Mouse (Mus musculus) CH12F3 (cell line): Measurements from ENCODE around the gene Trp53bp2.

Source experiments
- in situ Hi-C: fragments of 300-500 bp; cut with MboI; formaldehyde crosslinking; loops from 2 replicates; pipeline ENCODE4 v1.14.3; 2020; ENCODE audit warnings: low sequenced_read_pairs

The Trp53bp2 gene

DNA sequence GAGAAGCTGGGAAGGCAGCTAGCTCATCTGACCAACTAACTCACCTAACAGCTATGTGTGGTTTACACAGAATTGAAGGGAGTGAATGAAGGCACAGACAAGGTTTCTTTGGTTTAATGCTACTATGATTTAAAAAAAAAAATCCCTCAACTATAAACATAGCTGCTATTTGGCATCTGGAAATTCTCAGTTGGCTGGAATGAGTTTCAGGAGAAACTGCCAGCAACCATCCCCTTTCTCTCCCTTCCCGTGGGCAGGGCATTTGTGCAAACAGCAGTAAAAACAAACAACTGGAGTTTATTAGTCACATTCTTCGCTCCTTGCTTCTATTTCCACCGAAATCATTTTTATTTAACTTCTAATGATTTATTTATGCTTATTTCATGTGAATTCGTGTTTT is 2.4 kb upstream of the Trp53bp2 start:
- in situ Hi-C loops = no loop called here

DNA sequence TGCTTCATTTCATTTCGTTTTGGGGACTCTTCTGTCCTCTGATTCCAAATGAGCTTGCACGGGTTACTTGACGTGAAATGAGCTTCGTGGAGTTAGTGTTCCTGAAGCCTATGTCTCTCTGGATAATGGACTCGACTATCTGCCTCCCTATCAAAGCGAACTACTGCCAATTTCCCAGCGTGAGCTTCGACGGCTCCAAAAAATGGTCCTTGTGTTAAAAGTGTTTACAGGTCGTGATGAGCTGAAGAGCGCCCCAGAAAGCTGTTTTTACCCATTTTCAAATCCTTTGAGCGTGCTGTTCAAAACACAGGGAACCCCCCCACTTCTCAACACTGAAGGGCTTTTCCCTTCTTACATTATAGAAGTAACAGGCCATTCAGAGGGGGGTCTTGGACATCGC is 729 bp upstream of the Trp53bp2 start:
- in situ Hi-C loops = no loop called here

DNA sequence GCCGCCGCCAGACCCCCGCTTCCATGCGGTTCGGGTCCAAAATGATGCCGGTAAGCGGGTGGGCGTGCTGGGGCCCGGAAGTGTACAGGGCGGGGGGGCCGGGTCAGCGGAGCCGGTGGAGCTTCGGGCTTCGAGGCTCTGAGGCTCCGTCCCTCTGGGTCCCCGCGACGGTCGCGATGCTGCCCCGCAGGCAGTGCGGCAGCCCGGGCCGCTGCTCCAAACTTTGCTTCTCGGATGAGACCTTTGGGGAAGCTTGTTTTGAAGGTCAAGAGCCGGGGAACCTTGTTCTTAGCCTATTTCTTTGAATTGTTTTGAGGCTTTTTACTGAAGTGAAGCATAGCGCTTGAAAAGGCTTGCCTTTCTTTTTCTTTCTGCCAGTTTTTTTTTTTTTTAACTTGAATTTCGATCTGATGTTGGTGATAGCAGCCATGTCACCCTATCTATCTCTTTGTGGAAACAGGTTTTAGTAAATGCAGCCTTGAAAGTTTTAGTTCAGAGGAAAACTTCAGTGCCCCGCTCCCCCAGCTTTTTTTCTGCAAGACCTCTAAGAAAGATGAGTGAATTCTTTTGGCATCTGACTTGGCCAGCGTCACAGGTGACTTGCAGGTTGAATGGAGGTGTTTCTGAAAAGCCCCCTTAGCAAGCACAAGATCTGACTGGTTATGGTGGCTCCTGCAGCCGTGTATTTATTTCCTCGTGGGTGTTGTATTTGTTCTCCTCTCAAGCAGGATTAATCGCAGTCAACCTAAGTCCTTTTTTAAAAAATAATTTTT is 615 bp downstream of the Trp53bp2 start:
- in situ Hi-C loops = no loop called here

DNA sequence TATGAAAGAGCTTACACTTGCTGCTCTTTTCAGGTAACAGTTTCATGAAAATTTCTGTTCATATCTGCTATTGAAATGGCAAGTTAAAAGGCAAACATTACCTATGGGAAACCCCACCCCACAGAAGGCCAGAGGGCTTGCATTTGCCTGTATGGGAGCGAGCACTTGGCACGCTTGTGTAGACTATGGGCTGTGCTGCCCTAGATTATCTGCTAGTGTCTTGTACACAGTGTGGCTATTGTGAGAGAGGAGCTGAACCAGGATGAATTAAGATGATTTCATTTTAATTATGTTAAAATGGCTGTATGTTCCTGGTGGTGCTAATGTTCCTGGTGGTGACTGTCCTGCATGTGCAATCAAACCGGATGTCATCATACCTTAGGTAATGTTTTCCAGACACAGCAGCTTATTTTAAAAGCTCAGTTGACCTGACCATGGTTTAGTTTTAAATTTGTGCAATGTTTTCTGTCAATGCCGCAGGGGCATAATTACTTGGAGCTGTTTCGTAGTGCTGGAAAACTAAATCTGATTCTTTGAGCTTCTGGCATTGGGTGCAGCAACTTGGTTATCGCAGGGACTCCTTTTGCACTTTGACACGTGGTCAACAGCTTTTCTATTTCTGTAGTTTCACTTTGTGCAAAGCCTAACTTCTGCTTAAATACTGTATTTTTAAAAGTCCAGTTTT is 3.8 kb downstream of the Trp53bp2 start:
- in situ Hi-C loops = no loop called here

DNA sequence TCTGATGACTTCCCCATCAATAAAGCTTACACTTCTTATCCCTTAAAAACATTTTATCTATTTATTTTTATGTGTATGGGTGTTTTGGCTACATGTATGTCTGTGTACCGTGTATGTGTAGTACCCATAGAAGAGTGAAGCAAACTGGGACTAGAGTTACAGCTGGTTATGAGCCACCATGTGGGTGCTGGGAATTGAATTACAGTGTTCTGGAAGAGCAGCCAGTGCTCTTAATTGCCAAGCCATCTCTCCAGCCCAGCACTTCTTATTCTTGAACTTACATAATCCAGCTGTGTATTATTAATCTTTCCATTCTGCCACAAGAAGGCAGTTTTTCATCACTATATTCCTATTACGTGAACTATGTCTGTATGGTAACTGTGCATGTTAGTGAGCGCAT is 10.5 kb downstream of the Trp53bp2 start:
- in situ Hi-C loops = no loop called here

DNA sequence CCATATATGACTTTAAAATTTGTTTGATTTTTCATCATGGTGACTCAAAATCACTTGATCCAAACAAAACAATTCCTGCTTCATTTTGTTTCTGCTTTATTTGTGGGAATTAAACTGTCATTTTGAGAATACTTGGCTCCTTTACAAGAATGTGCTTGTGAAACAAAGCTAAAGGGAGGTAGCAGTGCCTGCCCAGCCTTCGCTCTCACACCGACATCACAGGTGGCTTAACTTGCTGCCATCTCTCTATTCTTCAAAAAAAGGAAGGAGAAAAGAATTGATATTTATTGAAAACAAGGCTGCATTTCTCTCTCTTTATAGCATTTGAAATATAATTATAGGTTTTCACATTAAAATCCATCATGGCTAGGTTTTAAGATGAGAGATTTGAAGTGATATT is 15.3 kb downstream of the Trp53bp2 start:
- in situ Hi-C loops = no loop called here

DNA sequence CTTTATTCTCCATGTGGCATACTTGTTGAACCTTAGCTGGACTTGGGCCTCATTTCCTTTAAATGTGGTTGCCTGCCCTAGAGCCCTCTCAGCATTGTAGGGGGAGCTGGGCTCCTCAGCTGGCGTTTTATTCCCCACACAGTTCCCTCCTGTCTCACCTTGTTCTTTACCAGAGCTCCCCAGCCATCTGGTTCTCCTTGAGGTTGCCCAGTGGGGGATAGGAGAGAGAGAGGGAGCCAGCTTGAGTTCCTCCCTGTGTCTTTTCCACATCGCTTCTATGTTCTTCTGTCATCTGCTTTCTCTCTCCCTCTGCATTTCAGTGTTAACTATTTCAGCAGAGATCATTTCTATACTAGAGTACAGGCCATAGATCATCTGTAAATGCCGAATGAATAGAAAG is 16.2 kb downstream of the Trp53bp2 start:
- in situ Hi-C loops = no loop called here

DNA sequence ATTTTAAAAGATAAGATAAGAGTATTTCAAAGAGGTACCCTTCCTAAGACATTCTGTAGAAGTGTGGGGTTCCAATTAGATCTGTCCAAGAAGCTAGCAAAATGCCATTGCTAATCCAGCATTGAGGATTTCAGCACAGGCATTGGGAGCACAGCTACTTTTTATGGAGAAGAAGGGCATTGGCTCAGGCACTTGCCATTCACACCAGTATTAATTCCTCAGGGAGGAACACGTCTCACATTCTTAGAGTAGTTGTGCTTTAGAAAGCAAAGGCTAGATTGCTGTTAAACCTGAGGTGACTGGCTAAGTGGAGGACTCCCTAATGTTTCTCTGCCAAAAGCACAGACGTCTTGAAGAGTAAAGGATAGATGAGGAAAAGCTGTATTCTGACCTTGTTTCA is 17.5 kb downstream of the Trp53bp2 start:
- in situ Hi-C loops = no loop called here

DNA sequence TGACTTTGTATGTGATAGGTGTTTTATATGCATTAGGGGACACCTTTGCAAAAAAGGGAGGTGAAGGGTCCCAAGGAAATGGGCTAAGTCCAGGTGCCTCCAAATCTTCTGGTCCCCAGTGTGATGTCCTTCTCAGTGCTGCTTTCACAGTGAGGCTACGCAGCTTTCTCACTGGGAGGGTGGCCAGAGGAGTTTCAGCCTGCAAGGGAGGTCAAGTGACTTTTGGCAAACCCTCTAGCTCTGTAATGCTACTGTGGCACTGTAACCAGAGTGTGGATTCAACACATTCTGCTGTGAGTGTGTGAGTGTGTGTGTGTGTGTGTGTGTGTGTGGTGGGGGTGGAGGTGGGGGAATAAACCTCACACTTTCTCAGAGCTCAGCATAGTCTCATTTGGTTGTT is 18.5 kb downstream of the Trp53bp2 start:
- in situ Hi-C loops = no loop called here

DNA sequence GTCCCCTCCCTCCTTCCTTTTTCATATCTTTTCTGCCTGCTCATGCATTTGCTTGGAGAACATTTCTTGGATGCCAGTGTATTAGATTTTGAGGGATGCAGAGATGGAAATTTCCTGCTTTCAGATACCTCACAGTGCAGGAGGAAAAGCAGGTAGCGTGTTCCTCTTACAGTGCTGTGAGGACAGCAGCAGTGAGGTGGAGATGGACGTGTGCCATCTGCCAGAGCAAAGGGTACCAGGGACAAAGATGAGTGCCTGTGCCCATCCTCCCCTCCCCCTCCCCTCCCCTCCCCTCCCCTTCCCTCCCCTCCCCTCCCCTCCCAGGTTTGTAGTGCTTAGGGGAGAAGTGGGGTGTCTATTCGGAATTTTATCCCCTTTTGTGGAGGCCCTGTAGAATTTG is 20.9 kb downstream of the Trp53bp2 start:
- in situ Hi-C loops = no loop called here

DNA sequence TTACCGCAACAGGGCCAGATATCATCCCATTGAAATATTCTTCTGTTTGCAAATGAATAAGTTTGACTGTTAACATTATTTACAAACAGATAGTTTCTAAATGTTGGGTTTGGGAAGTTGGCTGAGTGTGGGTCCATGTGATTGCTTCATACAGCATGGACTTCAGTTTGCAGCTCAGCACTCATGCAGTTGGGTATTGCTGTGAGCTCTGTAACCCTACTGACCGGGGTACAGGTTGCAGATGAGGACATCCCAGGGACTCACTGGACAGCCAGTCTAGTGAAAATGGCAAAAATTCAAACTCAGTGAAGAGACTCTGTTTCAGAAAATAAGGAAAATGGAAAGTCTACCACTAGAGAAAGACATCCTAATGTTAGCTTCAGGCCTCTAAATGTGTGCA is 21.7 kb downstream of the Trp53bp2 start:
- in situ Hi-C loops = no loop called here

DNA sequence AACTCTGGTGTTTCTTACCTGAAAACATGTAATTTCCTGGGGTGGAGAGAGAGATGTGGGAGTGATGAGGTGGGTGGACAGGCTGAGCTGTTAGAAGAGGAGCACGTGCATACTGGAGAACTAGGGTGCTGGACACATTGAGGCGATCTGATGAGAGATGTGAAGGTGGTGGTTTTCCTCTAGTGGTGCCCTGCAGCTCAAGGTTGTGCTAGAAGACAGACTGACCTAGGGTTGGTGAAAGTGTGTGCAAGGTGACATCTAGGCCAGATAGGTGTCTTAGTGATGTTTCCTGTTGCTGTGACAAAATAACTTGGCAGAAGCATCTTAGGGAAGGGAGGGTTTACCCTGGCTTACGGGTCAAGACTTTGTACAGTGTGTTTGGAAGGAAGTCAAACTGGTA is 23.1 kb downstream of the Trp53bp2 start:
- in situ Hi-C loops = no loop called here

DNA sequence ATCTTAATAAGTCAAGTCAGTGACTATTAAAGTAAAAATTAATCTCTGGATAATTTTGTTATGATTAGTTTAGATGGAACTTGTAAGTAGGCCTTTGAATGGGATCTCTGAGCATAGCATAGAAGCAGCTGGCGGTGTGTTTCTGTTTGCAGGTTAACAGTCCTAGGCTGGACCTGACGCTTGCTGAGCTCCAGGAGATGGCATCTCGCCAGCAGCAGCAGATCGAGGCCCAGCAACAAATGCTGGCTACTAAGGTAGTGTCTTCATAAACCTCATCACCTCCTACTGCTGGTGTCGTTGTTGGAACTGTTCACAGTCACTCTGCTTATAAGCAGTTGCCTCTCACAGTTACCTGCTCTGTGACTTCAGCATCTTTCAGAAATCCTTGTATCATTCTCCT is 27.8 kb downstream of the Trp53bp2 start:
- in situ Hi-C loops = no loop called here

DNA sequence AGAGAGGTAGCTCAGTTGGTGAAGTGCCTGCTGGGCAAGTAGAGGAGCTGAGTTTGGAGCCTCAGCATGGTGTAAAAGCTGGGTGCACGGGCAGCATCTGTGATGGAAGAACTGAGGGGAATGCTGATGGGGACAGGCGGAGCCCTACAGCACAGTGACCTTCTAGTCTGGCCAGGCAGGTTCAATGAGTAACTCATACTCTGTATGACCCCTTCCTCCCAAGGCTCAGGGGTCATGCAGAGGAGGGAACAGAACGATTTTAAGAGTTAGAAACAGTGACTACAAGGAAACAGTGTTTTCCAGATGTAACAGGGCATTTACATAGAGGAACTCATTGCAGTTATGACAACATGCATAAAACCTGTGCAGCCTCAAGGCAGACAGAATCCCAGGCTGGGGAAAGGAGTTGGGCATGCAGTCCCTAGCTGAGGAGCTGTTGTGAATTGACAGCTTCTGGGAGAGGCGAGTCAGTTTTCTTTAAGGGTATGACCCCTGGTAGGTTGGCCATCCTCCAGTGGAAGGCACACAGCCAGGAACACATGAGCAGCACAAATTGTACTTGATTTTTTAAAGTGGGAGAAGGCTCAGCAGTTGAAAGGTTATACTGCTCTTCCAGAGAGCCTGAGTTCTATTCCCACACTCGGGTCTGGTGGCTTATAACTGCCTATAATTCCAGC is 30.7 kb downstream of the Trp53bp2 start:
- in situ Hi-C loops = no loop called here

DNA sequence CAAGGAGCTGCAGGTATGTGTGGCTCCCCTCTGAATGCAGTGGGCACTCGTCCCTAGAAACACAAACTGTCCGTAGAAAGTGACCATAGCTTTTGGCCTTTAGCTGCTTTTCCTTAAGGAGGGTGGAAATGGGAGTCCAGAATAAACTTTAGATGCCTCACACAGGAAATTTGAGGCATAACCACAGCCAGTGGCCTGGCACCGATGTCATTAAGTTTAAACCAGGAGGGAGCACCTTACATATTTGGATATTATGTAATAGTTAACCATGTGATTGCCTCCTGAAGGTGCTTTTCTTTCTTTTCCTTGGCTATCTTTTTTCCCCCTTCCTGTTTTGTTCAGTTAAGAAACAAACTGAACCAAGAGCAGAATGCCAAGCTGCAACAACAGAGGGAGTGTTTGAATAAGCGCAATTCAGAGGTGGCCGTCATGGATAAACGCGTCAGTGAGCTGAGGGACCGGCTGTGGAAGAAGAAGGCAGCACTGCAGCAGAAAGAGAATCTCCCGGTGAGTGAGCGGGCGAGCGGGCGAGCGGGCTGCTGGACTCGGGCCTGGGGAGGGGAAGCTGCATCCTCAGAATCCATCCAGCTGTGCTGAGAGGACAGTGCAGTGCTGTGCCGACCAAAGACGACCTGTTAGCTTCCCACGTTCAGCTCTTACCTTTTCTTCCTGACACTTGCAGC is 33.0 kb downstream of the Trp53bp2 start:
- in situ Hi-C loops = no loop called here

DNA sequence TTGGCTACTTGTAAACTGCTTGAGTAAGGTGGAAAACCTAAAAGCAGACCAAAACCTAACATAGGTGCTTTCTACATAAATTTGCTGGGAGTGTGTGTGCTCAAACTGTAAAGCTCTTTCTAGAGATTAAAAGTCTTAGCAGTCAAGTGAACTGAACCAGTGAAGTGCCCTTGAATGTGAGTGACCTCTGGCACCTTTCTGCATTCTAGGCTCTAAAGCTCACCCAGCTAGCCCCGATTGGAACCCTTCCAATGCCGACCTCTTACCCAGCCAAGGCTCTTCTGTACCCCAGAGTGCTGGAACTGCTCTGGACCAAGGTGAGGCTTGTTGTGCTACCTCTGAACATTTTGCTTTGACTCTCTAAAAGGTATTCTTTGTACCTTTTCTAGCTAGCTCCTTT is 35.1 kb downstream of the Trp53bp2 start:
- in situ Hi-C loops = no loop called here

DNA sequence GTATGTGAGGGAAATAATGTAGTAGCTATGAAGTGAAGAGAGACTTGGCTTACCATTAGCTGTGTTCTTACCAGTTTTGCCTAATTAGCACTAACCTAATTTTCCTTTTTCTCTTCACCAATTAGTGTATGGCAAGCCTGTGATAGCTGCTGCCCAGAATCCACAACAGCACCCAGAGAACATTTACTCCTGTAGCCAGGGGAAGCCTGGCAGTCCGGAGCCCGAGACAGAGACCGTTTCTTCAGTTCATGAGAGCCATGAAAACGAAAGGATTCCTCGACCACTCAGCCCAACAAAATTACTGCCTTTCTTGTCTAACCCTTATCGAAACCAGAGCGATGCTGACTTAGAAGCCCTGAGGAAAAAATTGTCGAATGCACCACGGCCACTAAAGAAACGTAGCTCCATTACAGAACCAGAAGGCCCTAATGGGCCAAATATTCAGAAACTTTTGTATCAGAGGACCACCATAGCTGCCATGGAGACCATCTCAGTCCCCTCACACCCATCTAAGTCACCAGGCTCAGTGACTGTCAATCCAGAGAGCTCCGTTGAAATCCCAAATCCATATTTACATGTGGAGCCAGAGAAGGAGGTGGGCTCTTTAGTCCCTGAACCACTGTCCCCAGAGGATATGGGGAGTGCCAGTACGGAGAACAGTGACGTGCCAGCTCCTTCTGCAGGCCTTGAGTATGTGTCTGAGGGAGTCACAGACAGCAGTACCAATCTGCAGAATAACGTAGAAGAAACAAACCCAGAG is 39.5 kb downstream of the Trp53bp2 start:
- in situ Hi-C loops = no loop called here

DNA sequence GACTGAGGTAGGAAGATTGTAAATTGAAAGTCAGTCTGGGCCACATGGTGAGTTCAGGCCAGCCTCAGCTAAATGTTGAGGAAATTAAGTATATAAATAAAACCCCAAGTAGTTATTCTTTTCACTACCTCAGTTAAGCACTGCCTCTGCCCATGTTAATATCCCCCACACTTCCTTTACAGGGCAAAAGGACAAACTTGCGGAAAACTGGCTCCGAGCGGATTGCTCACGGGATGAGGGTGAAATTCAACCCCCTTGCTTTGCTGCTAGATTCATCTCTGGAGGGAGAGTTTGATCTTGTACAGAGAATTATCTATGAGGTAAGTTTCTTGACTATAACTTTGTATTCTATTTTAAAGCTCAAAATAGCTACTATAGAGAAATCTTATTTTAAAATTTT is 43.5 kb downstream of the Trp53bp2 start:
- in situ Hi-C loops = no loop called here

DNA sequence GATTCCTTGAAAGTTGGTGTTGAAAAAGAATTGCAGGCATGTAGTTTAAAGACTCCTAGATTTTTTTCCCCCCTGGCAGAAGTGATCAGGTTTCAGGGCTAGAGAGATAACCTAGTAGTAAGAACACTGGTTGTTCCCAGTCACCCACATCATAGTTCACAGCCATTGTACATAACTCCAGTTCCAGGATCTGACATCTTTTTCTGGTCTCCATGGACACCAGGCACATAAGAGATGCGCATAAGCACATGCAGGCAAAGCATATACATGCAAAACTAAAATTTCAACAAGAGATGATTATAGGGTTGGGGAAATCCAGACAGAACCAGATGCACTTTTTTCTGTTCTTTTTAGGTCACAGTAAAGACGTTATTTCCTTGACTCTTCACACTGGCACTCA is 46.1 kb downstream of the Trp53bp2 start:
- in situ Hi-C loops = no loop called here

DNA sequence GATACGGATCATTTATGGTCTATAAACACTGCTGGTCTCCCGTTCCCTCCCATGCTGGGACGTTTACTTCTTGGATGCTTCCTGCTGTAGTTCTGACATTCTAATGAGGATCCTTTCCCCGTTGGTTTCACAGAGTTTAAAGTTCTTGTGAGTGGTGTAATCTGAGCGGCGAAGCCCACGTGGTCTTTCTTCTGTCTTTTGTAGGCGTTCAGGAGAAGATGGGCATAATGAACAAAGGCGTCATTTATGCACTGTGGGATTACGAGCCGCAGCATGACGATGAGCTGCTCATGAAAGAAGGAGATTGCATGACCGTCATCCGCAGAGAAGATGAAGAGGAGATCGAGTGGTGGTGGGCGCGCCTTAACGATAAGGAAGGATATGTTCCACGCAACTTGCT is 49.6 kb downstream of the Trp53bp2 start:
- in situ Hi-C loops = no loop called here

DNA sequence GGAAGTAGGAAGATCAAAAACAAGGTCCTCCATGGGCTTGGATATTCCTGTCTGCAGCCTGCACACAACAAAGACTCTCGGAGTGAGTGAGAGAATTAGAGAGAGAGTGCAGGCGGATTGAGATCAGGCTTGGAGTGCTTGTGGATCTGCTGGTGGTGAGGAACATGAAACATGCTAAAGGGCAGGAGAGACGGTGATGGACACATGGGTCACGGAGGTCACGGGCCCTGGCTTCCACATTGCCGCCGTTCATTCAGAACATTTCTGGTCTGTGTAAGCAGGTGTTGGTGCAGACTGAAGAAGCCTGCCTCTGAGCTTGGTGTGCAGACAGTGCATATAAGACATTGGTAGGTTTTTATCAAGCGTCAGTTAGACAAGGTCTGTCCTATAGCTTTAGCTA is 50.5 kb downstream of the Trp53bp2 start:
- in situ Hi-C loops = no loop called here
